Mouse (Mus musculus) cerebellum, postnatal 10 days (tissue): ENCODE data around the gene Arhgef12.

Experiments used
- DNase-seq, 2 experiments: peaks; one replicate each; pipeline ENCODE4 v3.0.0; 2021; ENCODE audit warnings: mixed read lengths in 2 of 2

The Arhgef12 gene

GRCm38 (mm10) chr9:43071741-43072140, 35.3 kb downstream of the Arhgef12 start:
- DNase-seq, result no peak

- DNase-seq, result no peak
These were observed 35.9 kb downstream of the Arhgef12 start for GRCm38 (mm10) chr9:43071176-43071575.

- no peak for DNase-seq
These were observed 36.5 kb downstream of the Arhgef12 start for GRCm38 (mm10) chr9:43070566-43070965.

DNA sequence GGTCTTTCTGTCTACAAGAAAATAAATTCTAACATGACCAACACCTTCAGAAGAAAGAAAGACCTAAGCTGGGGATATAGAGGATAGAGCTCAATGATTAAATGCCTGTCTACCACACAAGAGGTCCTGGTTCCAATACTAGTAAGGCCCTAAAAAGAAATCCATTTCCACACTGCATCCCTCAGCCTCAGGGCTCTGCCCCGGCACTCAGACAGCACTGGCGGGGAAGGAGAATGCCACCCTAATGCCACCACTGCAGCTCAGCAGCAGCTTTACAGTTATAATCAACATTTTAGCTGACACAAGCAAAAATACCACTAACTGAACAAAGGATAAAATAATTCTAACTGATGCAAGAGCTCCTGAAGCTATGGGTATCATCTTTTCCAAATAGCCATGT, 36.9 kb downstream of the Arhgef12 start:
- no peak for DNase-seq

- DNase-seq, result peak in 1 of 2 experiments; percentile 20
These were observed 39.1 kb downstream of the Arhgef12 start for GRCm38 (mm10) chr9:43067896-43068295.

- DNase-seq, result no peak
These were observed 41.8 kb downstream of the Arhgef12 start for GRCm38 (mm10) chr9:43065231-43065630.

DNA sequence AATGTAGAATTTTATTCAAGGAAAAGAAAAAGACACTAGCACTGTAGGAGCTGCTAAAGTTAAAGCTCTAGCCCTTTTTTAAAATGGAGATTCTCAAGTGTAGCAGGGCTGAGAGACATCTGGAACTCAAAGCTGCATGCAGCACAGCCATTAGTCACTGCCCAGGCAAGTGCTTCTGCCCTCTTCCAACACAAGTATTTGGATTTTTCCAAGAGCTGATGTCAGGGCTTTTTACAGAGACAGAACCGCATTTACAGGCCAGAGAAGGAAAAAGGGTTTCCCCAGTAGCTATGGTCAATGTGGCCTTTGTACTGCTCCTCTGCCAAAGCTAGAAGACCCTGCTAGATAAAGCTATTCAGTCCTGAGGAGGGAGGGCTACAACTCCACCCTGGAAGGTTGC, 45.5 kb downstream of the Arhgef12 start:
- no peak for DNase-seq

- no peak for DNase-seq
These were observed 56.6 kb downstream of the Arhgef12 start for GRCm38 (mm10) chr9:43050391-43050790.

GRCm38 (mm10) chr9:43044481-43044880, 62.6 kb downstream of the Arhgef12 start:
- DNase-seq, result no peak

GRCm38 (mm10) chr9:43038466-43038865, 68.6 kb downstream of the Arhgef12 start:
- no peak for DNase-seq

- no peak for DNase-seq
These were observed 71.8 kb downstream of the Arhgef12 start for GRCm38 (mm10) chr9:43035208-43035607.

DNA sequence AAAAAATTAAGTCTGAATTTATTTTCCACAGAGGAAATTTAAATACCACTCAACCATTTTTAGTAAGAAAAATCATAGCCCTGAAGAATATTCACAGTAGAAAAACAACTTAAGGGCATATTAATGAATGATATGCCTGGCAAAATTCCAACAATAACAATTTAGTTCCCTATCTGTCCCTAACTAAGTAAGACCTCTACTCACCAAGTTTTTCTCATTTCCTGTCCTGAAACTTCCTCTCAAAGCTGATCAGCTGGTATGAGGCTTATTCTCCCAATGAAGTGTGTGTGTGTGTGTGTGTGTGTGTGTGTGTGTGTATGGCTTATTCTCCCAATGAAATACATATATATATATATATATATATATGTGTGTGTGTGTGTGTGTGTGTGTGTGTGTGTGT, 72.8 kb downstream of the Arhgef12 start:
- no peak for DNase-seq

- DNase-seq, result no peak
These were observed 79.3 kb downstream of the Arhgef12 start for GRCm38 (mm10) chr9:43027757-43028156.

DNA sequence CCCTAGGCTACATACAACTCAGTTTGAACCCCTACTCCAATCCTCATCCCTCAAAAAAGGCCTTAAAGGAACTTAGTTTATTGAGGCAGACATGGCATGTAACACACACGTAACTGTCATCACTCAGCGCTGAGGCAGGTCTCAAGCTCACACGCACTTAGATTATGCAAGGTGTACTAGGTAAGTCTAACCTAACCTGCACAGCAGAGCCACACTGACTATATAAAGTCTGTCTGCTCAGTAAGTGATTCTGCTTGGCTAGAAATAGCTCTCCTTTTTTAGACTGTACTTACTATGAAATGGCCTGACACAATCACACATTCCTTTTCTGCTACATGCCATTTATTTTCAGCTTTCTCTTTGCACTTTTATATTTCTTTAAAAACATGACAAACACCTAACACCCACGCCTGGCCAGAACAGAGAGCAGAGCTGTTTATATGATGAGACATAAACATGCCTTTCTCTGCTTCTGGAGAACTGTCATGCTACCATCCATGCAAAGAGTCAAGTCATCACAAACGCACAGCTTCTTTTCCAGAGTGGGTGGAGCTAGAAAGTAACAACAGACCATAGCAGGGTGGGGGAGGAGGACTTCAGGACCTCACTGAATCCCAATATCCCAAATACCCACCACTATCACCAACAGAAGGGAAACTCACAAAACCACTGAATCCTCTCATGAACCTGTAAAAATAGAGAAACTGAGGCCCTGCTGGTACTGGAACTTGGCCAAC, 85.4 kb downstream of the Arhgef12 start:
- no peak for DNase-seq

DNA sequence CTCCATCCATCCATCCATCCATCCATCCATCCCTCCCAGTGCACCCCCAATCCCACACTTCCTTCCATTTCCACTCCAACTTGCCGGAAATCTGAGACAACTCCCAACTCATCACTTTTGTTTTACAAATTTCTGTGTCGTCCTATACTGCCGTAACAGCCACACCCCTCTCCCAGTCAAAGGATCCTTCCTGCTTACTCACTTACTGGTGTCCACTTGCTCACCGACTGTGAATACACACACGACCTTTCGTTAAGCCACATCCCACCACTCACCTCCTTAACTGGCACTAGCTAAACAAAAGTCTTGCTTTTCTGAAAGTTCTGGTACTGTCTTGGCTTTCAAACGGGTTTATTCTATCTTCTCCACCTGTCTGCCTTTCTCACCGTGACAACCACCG, 87.4 kb downstream of the Arhgef12 start:
- DNase-seq, result no peak

DNA sequence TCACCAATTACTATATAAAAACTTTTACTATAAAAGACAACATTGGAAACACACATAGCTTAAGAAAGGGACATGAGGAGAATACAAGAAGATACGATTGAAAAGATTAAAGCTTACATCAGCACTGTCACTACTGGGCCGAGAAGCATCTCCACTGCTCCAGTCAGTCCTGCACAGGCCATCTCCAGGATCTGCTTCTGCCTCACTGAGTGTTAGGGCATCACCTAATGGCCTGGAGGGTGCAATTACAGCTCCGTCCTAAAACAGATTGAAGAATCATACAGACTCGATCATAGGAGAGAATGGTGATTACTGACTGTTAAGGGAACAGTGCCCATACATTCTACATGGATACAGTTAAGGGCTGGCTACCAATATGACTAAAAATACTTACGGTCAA, 91.3 kb downstream of the Arhgef12 start:
- DNase-seq, result no peak

GRCm38 (mm10) chr9:43015366-43015765, 91.7 kb downstream of the Arhgef12 start:
- DNase-seq, result no peak

- DNase-seq, result no peak
These were observed 92.2 kb downstream of the Arhgef12 start for GRCm38 (mm10) chr9:43014886-43015285.

- DNase-seq, result peak; percentile 27 to 33
These were observed 94.5 kb downstream of the Arhgef12 start for GRCm38 (mm10) chr9:43012541-43012940.

DNA sequence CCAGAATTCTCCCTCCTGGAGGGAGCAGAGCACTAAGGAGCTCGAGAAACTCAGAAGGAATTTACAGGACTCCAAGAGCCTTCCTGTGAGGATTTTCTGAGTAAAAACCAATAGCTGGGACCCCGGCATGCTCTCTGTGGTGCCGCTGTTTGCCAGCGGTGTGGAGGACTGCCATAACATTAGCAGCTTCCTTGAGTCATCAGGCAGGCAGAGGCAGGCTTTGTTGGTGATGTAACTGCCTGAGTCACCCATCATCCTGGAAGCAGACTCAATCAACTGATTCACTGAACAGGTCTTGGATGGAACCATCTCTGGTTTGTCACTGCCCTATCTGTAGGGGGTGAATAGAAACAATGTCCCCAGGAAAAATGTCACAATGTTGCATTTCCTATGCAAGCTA, 96.0 kb downstream of the Arhgef12 start:
- DNase-seq, result no peak

DNA sequence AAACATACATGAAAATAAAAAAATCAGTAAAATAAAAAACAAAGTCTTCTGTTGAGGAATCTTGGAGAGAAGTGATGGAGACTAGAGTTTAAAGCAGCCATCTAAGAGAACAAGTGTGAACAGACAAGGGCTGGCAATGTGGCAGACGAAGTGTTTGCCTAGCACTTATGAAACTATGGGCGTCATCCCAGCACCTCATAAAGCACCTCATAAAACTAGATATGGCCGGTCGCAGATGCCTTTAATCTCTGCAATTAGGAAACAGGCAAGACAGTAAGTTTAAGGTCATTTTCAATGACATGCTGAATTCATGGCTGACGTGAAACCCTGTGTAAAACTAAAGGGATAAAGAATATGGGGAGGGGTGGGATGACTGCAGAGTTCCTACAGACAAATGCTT, 103.2 kb downstream of the Arhgef12 start:
- DNase-seq, result no peak

DNA sequence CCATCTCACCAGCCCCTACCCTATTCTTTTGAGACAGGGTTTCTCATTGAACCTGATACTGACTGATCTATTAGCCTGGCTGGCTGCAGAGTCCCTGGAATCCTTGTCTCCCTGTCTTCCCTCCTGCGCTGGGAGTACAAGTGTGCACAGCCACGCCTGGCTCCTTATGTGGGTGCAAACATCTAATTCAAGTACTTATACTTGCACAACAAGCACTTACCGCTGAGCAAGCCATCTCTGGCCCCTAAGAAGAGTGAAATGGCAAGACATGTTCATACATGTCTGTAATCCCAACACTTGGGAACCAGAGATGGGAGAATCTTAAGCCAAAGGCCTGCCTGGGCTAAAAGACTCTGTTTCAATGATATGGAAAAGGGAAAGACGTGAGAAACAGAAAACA, 104.0 kb downstream of the Arhgef12 start:
- no peak for DNase-seq

GRCm38 (mm10) chr9:43000595-43001250, 106.3 kb downstream of the Arhgef12 start:
- no peak for DNase-seq

DNA sequence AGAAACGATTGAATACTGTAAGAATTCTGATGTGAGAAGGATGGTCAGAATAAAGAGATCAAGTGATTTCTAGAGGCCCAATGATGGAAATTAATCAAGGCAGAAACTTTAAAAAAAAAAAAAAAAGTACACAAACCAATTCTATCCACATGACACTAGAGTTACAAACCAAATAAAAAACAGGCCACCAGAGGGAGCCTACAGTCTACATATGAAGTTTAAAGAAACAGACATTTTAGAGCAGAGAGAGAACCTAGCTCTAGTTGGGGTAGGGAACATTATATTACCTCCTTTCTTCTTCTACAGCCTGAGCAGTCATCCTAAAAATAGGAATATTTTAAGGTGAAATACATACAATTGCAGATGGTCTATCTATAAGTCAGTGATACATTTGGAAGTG, 107.0 kb downstream of the Arhgef12 start:
- DNase-seq, result peak; percentile 68 to 88

DNA sequence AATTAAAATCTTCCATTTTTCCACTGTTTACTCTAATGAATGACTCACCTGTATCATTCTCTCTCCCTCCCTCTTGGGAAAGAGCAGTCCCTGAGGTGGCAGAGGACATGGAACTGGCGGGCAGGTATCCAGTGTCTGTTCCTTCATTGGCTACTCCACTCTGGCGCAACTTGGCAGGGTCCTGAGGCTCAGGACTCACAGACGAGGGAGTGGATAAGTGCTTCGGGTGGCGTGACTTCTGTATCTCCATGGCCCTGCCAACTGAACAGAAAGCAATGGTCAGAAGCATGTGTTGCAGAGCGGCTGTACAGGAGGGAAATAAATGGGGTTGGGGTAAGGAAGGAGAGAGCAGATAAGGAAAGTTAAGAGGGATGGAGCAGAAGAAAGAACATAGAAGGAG, 109.5 kb downstream of the Arhgef12 start:
- no peak for DNase-seq
